Mouse (Mus musculus) kidney, embryonic 14.5 days (tissue): ENCODE results near the gene Mtus2. TPM values are rescaled to one million over a fixed set of nuclear protein-coding genes. Genes with fewer than 3 reads are reported as not detected.

Source experiments
- ATAC-seq: fragments of 200-750 bp; cut with Nextera tagmentation; 2 replicates; pipeline ENCODE4 v1.8.0; 2017; ENCODE audit warnings: moderate number of reproducible peaks, mild to moderate bottlenecking, moderate TSS enrichment, moderate library complexity; ENCODE audit not compliant: low FRiP score, low TSS enrichment
- H3K27ac ChIP-seq: fragments of 300-500 bp; sonication (generic); 2 replicates; pipeline ENCODE4 v1.5.1; 2014; ENCODE audit warnings: low read depth, mild to moderate bottlenecking, low read length, moderate library complexity, mixed read lengths
- H3K27me3 ChIP-seq: fragments of 300-500 bp; sonication (generic); 2 replicates; pipeline ENCODE4 v1.6.1; 2014; ENCODE audit warnings: mild to moderate bottlenecking, low read length; ENCODE audit not compliant: control insufficient read depth, insufficient read depth
- H3K36me3 ChIP-seq: fragments of 300-500 bp; sonication (generic); 2 replicates; pipeline ENCODE4 v1.6.1; 2014; ENCODE audit warnings: low read length, mixed read lengths; ENCODE audit not compliant: control insufficient read depth, insufficient read depth
- H3K4me1 ChIP-seq: fragments of 300-500 bp; sonication (generic); 2 replicates; pipeline ENCODE4 v1.6.1; 2014; ENCODE audit warnings: low read length, mixed read lengths; ENCODE audit not compliant: control insufficient read depth, insufficient read depth
- H3K4me2 ChIP-seq: fragments of 300-500 bp; sonication (generic); replicated peaks from 2 replicates; pipeline ENCODE4 v1.6.1; 2014; ENCODE audit warnings: low read depth, mild to moderate bottlenecking, low read length
- H3K4me3 ChIP-seq: fragments of 300-500 bp; sonication (generic); 2 replicates; pipeline ENCODE4 v1.5.1; 2014; ENCODE audit warnings: mild to moderate bottlenecking, low read length
- H3K9ac ChIP-seq: fragments of 300-500 bp; sonication (generic); 2 replicates; pipeline ENCODE4 v1.6.1; 2014; ENCODE audit warnings: low read depth, mild to moderate bottlenecking, low read length, moderate library complexity
- H3K9me3 ChIP-seq: fragments of 300-500 bp; sonication (generic); 2 replicates; pipeline ENCODE4 v1.6.1; 2016; ENCODE audit warnings: low read length; ENCODE audit not compliant: control insufficient read depth
- WGBS: fragments of 180-500 bp; shearing (Covaris S2); extraction: QIAGEN DNeasy Blood & Tissue Kit; methylation state at CpG from one replicate; pipeline ENCODE4 v1.1.7; 2014; 5-methylcytosine and 5-hydroxymethylcytosine counted together
- polyA plus RNA-seq: library from polyadenylated mRNA; unstranded; fragments of >200 nt; fragmentation: Nextera tagmentation; extraction: Ambion mirVana; gene quantifications from 2 replicates; pipeline ENCODE4 v1.2.1, GENCODE M21; 2014

The Mtus2 gene
- polyA plus RNA-seq, 1 experiment from 2014 or later, result 2.3 TPM

DNA sequence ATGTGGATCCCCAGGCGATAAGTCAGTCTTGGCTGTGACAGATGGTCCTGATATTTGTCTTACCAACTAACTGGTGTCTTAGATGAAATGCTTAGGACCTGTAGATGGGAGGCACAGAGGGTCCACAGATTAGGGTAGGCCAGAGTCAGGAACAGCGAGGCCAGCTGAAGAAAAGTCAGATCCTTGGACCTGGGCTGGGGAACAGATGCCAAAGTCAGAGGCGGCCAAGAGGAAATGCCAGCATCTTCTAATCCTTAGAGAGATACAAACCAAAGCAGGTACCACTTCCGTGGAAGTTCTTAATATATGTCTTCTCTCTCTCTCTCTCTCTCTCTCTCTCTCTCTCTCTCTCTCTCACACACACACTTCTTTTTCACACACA lies 96.5 kb downstream of the Mtus2 start:
- H3K4me1 ChIP-seq, result no peaks in the 10 kb centered on the region
- no peaks in the 10 kb centered on the region for H3K36me3 ChIP-seq
- no peak overlapping the region for H3K4me3 ChIP-seq
- H3K27me3 ChIP-seq, result no peaks in the 10 kb centered on the region
- no peak for ATAC-seq
- no peak overlapping the region for H3K27ac ChIP-seq
- no peak overlapping the region for H3K9ac ChIP-seq
- WGBS, result 74% methylated on average over 4 of the region's 4 CpGs
- no peak overlapping the region for H3K4me2 ChIP-seq
- H3K9me3 ChIP-seq, result no peaks in the 10 kb centered on the region

DNA sequence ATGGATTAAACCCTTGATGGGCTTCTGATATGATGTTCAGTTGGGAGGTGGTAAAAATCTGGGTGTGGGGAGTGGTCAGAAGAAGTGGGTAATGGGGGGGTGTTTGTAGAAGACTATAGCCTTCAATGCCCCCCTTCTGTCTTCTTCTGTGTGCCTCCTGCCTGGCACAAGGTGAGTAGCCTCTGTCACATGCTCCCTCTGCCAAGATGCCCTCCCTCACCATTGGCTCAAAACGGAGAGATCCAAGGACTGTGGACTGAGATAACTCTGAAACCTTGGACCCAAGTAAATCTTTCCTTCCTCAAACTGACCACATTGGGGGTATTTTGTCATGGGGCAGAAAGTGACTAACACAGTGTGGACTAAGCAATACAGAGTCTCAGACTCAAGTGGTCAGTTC lies 99.7 kb downstream of the Mtus2 start:
- no peaks in the 10 kb centered on the region for H3K36me3 ChIP-seq
- H3K27me3 ChIP-seq, result no peaks in the 10 kb centered on the region
- H3K27ac ChIP-seq, result no peak overlapping the region
- H3K9ac ChIP-seq, result no peak overlapping the region
- no peak for ATAC-seq
- no peak overlapping the region for H3K4me3 ChIP-seq
- H3K4me2 ChIP-seq, result no peak overlapping the region
- H3K9me3 ChIP-seq, result 0 out of 2 replicates have a peak, but pooled peaks cover 3% of the 10 kb centered on the region
- H3K4me1 ChIP-seq, result no peaks in the 10 kb centered on the region
- WGBS, result 68% methylated on average over 1 of the region's 1 CpGs

DNA sequence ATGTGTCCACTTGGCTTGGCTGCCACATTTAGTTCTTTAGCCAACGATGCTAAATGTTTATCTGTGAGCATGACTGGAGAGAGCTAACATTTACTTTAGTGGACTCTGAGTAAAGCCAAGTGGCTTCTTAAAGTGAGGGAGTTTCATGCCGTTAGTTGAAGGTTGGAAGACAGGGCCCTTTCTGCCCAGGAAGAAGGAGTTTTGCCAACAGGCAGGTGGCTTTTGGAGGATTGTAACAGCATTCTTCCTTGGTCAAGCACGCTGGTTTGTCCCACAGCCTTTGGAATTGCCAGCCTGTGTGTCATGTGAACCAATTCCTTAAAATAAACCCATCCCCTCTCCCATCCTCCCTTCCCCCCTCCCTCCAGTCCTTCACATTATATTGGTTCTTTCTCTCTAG lies 100.3 kb downstream of the Mtus2 start:
- H3K27ac ChIP-seq, result no peak overlapping the region
- 0 out of 2 replicates have a peak, but pooled peaks cover 3% of the 10 kb centered on the region for H3K9me3 ChIP-seq
- H3K4me2 ChIP-seq, result no peak overlapping the region
- no peaks in the 10 kb centered on the region for H3K4me1 ChIP-seq
- H3K9ac ChIP-seq, result no peak overlapping the region
- ATAC-seq, result no peak
- WGBS, result 84% methylated on average over 3 of the region's 3 CpGs
- H3K4me3 ChIP-seq, result no peak overlapping the region
- no peaks in the 10 kb centered on the region for H3K36me3 ChIP-seq
- no peaks in the 10 kb centered on the region for H3K27me3 ChIP-seq

DNA sequence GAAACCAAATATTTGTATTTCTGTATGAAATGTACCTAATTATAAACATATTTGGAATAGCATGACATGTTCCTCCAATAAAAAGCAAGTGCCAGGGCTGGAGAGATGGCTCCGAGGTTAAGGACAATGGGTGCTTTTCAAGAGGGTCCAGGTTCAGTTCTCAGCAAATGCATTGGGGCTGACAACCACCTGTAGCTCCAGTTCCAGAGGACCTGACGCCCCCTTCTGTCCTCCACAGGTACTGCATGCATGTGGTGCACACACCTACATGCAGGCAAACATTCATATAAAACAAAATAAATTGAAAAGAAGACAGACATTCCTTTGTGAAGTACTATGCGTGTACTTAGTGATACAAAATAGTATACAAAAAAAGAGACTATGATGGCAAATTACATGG lies 102.2 kb downstream of the Mtus2 start:
- ATAC-seq, result no peak
- WGBS, result 69% methylated on average over 3 of the region's 3 CpGs

DNA sequence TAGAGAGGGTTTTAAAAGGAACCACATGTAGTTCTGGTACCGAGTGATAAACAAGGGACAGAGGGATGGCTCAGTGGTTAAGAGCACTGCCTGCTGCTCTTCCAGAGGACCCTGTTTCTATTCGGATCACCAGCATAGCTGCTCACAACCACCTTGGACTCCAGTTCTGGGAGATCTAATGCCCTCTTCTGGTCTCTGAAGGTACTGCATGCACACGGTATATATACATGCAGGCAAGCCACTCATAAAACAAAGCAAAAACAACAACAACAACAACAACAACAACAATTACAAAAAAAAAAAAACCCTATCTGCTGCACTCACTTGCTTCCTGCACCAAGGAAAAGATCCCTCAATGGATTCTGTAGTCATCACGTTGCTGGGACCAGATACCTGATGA lies 104.7 kb downstream of the Mtus2 start:
- no peaks in the 10 kb centered on the region for H3K36me3 ChIP-seq
- H3K27me3 ChIP-seq, result no peaks in the 10 kb centered on the region
- H3K4me1 ChIP-seq, result no peaks in the 10 kb centered on the region
- H3K9me3 ChIP-seq, result 0 out of 2 replicates have a peak, but pooled peaks cover 3% of the 10 kb centered on the region
- ATAC-seq, result no peak
- H3K4me2 ChIP-seq, result no peak overlapping the region
- no peak overlapping the region for H3K9ac ChIP-seq
- WGBS, result 89% methylated on average over 4 of the region's 4 CpGs
- H3K27ac ChIP-seq, result no peak overlapping the region
- H3K4me3 ChIP-seq, result no peak overlapping the region

More for the DNA sequence above, 102.2 kb downstream of the Mtus2 start:
- Histone ChIP-seq H3K9me3 (0 out of 2 replicates have a peak, but pooled peaks cover 3% of the 10 kb centered on the region), H3K27me3 (no peaks in the 10 kb centered on the region), H3K4me2 (no peak overlapping the region), H3K4me1 (no peaks in the 10 kb centered on the region), H3K36me3 (no peaks in the 10 kb centered on the region), H3K4me3 (no peak overlapping the region), H3K27ac (no peak overlapping the region), H3K9ac (no peak overlapping the region)

DNA sequence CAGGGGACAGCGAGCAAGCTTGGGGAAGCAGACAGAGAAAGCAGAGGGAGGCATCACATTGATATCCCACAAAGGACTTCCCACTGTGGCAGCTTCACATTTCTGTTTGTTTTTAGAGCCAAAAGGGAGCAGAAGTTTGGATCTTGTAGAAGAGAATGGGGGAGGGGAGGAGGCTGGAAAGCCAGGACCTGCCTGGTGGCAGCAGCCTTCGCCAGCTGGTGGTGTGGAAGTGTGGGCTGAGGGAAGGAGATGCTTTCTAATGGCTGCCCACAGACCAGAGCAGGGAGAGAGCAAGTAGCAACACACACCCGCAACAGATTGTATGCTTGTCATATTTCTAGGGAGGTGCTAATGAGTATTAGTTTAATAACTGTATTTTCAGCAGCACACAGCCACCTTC lies 106.6 kb downstream of the Mtus2 start:
- H3K4me1 ChIP-seq, result no peaks in the 10 kb centered on the region
- no peaks in the 10 kb centered on the region for H3K27me3 ChIP-seq
- no peak for ATAC-seq
- H3K9me3 ChIP-seq, result 0 out of 2 replicates have a peak, but pooled peaks cover 3% of the 10 kb centered on the region
- H3K4me3 ChIP-seq, result no peak overlapping the region
- H3K9ac ChIP-seq, result no peak overlapping the region
- 76% methylated on average over 3 of the region's 3 CpGs for WGBS
- H3K4me2 ChIP-seq, result no peak overlapping the region
- no peaks in the 10 kb centered on the region for H3K36me3 ChIP-seq
- H3K27ac ChIP-seq, result no peak overlapping the region

DNA sequence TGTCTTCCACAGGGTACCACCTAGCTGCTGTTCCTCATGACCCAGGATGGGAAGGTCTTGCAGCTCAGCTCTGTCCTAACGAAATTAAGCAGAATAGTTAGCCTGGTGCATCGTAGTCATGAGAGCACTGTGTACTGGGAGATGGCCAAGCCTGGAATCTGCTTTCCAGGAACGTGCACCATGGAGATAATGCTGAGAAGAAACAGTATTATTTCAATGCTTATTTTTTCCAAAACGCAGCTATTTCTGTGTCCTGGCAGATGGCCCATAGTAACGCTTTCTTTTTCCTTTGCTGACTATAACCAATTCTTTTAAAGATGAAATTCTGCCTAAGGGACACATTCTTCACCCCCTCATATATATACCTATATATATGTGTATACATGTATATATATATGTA lies 108.1 kb downstream of the Mtus2 start:
- Histone ChIP-seq H3K4me3 (no peak overlapping the region), H3K9ac (no peak overlapping the region), H3K27me3 (no peaks in the 10 kb centered on the region), H3K9me3 (no peaks in the 10 kb centered on the region), H3K4me2 (no peak overlapping the region), H3K4me1 (no peaks in the 10 kb centered on the region), H3K27ac (no peak overlapping the region), H3K36me3 (no peaks in the 10 kb centered on the region)
- no peak for ATAC-seq
- 82% methylated on average over 5 of the region's 5 CpGs for WGBS

DNA sequence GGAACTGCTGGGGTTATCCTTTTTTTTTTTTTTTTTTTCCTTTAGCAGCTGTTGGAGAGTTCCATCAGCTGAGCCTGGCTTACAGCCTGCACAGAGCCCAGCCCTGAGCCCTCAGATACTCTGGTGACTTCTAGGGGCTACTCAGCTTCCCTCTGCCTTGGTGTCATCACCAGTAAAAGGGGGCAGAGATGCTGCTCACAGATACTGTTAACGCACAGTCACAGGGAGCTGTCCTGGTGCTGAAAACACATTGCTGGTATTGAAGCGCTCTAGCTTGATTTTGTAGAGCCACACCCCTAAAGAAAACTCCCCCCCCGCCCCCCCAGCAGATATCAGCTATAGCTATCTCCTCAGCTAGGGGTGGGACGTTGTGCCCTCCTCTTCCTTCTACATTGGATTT lies 112.8 kb downstream of the Mtus2 start:
- WGBS, result 16% methylated on average over 4 of the region's 4 CpGs
- H3K4me1 ChIP-seq, result no peaks in the 10 kb centered on the region
- H3K27me3 ChIP-seq, result no peaks in the 10 kb centered on the region
- H3K4me2 ChIP-seq, result no peak overlapping the region
- no peaks in the 10 kb centered on the region for H3K36me3 ChIP-seq
- ATAC-seq, result 0 out of 2 replicates have a peak, but pooled peaks have one; percentile 43
- no peak overlapping the region for H3K27ac ChIP-seq
- H3K9ac ChIP-seq, result no peak overlapping the region
- H3K9me3 ChIP-seq, result no peaks in the 10 kb centered on the region
- H3K4me3 ChIP-seq, result no peak overlapping the region

DNA sequence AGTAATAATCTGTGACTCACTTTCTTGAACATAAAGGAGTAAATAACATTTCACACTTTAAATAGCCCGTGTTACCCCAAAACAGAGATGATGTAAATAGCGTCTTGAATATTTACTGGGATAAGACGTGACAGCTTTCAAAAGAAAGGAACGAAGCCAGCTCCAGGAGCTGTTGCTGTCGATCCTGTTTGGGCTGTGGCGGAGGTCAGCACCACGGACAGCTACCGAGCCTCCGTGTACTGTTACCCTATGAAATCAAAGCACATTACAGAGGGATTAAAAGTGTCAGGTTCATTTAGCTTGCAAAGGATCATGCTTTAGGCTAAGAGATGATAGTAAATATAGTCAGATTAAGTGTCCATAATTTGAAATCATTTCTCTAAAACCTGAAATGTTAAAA lies 114.7 kb downstream of the Mtus2 start:
- Histone ChIP-seq H3K27me3 (no peaks in the 10 kb centered on the region), H3K9me3 (no peaks in the 10 kb centered on the region), H3K36me3 (no peaks in the 10 kb centered on the region), H3K4me1 (no peaks in the 10 kb centered on the region), H3K27ac (no peak overlapping the region), H3K4me3 (no peak overlapping the region), H3K4me2 (no peak overlapping the region), H3K9ac (no peak overlapping the region)
- ATAC-seq, result no peak
- 7% methylated on average over 9 of the region's 9 CpGs for WGBS
